Mouse (Mus musculus): ENCODE data around the gene Aqp2. TPM values are rescaled to one million over a fixed set of nuclear protein-coding genes. Genes with fewer than 3 reads are reported as not detected.

The Aqp2 gene
- not detected for total RNA-seq (2021)

DNA sequence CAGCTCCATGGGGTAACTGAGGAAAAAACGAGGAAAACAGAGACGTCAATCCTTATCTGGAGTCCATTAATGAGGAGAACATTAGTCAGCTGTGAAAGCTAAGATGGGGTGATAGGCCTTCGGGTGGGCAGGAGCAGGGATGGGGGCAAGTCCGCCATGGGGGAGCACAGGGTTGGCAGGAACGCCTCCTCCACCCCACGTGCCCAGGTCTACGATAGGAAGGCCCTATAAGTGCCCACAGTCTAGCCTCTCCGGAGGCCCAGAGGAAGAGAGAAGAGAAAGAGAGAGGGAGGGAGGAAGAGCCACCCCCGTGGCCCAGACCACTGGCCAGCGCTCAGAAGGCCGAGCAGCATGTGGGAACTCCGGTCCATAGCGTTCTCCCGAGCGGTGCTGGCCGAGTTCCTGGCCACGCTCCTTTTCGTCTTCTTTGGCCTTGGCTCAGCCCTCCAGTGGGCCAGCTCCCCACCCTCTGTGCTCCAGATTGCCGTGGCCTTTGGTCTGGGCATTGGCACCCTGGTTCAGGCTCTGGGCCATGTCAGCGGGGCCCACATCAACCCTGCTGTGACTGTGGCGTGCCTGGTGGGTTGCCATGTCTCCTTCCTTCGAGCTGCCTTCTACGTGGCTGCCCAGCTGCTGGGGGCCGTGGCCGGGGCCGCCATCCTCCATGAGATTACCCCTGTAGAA, at the start of gene Aqp2:
TSS of gene Aqp2 (plus strand) at position 254 of the 684 bp plus-strand sequence.
- no peak for DNase-seq

DNA sequence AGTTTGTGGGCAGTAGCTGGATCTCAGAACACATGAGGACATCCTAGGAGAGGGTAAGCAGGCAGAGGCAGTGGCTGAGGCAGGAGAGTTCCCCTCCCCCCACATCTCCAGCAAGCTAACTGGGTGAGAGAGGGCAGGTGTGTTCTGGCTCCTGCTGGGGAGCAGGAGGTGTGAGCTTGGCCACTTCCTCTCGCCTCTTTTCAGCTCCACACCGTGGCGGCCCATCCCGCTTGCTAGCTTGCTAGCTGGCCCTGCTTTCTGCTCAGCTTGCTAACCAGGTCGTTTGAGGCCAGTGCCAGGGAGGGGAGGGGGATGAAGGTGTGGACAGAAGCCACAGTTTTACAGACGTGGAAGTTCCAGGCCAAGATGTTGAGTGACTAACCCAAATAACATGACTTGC, 47.7 kb upstream of the Aqp2 start:
- no peak for DNase-seq

DNA sequence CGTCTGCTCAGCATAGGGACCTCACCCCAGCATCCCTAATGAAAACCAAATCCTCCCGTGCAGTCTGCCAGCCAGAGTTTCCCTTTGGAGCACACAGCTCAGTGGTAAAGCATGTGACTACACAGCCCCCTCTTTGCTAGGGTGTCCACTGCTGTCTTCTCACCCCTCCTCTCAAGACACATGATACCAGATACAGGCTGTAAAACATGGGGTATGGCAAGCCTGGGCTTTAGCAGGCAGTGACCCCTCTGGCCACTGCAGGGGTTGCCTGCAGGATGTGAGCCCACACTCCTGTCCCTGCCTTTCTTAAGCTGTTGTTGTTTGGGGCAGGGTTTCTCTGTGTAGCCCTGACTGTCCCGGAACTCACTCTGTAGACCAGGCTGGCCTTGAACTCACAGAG, 46.8 kb upstream of the Aqp2 start:
- no peak for DNase-seq

DNA sequence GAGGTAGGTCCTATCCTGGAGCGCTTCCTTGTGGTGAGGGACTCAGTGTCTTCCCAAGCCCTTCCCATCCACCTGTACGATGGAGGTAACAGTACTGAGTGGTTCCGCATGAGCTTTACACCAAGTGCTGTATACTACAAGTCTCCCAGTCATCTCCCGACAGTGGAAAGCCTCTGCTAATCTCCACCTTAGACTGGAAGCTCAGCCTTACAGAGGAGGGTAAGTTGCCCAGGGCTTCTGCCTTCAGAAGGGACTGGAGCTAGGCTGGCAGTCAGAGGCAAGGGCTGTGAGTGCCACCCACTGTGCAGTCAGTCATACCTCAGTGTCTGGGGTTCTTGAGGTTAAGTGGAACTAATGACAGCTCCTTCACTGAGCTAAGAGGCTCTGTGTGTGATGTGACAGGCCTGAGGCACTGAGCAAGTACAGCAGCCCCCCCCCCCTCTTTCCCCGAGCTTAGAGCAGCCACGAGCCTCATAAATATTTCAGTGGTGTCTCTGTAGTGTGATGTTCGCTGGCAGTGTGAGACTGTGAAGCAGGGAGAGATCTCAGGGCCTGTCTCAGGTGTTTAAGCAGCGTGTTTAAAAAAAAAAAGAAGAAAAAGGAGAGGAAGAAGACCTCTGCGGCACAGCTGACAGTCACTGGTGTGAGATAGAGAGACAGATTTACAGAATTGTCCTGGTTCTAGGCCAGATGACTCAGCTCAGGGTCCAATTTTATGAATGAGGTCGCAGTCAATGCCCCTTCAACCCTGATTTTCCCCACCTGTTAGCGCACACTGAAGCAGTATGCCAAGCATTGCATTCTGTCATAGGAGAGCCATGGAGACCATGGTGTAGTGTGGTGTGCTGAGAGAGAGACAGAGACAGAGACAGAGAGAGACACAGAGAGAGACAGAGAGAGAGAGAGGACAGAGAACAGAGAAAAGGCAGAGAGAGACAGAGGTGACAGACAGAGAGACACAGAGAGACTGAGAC, 41.7 kb upstream of the Aqp2 start:
- DNase-seq: no peak

GRCm38 (mm10) chr15:99539891-99540290, 39.0 kb upstream of the Aqp2 start:
- no peak for DNase-seq

GRCm38 (mm10) chr15:99544047-99544446, 34.8 kb upstream of the Aqp2 start:
- no peak for DNase-seq

- peak; percentile 18 for DNase-seq
Measured at GRCm38 (mm10) chr15:99546596-99546995, 32.3 kb upstream of the Aqp2 start.

DNA sequence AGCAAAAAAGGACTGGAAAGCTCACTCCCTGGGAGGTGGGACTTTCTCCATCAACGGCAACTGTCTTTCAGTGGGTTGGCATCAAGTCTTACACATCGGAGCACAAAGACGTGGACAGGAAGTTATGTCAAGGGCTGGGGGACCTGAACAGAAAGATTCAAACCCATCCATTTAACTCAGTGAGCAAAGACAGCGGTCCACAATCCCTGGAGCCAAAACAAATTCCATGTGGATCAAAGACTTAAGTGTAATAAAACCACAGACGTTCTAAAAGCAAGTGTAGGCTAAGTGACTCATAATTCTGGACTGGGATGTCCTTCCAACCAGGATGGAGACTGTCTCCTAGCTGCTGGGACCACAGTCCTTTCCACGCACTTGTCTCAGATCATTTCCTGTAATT, 31.1 kb upstream of the Aqp2 start:
- no peak for DNase-seq

DNA sequence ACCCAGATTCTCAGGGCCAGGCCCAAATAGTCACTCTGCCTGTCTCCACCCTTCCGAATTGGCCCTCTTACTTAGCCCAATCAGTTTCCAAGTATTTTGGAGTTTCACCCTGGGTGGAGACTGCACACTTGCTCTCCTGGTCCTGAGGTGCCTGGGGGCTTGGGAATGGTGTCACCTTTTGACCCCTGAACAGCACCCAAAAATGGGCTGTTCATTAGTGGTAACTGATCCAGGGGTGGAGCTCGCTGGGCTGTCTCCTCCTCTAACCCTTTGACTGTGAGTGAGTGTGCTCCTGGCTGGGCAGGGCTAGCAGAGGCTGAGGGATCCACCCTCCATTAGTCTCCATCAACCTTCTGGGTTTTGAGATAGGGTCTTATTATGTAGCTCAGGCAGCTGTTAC, 29.0 kb upstream of the Aqp2 start:
- no peak for DNase-seq

DNA sequence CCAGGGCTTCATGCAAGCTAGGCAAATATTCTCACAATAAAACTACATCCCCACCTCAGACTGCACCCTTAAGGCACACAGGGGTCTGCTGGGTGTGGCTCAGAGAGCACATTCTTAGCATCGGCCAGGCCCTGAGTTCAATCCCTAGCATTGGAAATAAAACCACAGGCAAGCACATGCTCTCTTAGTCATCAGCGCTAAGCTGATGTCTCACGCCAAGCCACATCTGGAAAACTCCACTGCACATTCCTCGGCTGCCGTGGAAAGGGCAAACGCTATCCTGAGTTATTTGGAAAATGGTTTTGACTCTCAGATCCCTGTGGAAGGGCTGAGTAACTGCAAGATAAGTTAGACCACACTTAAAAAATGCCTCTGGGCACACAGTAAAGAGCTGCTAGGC, 25.1 kb upstream of the Aqp2 start:
- no peak for DNase-seq

GRCm38 (mm10) chr15:99558947-99559346, 19.9 kb upstream of the Aqp2 start:
- DNase-seq: no peak

DNA sequence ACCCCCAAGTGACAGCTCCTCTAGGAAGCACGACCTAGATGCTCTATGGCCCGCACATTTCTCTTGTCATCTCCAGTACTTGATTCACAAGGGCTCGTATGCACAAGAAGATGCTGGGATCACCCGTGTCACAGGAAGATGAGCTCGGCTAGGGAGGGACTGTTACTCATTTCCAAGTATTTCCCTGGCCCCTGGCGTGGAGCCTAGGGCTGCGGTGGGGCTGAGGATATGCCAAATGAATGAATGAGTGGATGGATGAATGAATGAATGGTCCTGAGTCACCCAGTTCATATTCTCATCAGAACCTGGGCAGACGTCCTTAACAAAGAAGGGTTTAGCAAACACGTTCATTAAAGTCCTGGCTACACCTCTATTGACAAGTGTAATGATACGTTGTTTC, 18.6 kb upstream of the Aqp2 start:
- DNase-seq: no peak

DNA sequence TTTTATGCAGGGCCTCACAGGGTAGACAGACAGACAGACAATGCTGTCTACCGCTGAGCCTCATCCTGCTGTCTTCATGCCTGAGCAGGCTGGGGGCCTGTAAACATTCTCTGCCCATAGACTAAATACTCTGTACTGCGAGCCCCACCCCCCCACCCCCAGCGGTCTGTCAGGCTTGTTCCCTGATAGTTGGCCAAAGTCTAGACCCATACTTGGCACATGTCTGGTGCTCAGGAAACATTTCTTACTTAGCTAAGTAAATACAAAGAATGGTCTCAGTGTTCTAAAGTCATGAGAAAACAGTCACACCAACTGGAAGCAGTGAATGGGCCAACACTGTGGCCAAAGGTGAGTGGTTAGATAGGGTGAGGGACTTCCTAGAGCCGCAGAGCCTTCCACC, 11.5 kb upstream of the Aqp2 start:
- no peak for DNase-seq

DNA sequence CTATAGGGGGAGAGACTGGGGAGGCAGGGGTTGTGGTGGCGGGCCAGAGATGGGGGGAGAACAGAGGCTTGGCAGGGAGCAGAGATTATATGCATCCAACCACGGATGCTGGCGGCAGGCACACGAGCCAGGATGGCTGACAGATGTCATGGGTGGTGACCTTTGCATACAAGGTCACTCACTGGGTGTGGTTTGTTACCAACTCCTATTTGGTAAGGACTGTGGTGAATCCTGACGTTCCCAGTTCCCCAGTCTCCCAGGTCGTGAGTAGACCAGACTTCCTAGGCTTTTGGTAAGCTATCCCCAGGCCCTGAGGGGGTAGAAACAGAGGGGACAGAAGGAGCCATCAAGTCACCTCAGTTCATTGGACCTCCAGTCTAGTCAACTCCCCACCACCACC, 10.2 kb upstream of the Aqp2 start:
- no peak for DNase-seq

- no peak for DNase-seq
Measured at GRCm38 (mm10) chr15:99569123-99569522, 9.7 kb upstream of the Aqp2 start.

GRCm38 (mm10) chr15:99583463-99584344, 4.8 kb downstream of the Aqp2 start:
- DNase-seq: peak; percentile 49

DNA sequence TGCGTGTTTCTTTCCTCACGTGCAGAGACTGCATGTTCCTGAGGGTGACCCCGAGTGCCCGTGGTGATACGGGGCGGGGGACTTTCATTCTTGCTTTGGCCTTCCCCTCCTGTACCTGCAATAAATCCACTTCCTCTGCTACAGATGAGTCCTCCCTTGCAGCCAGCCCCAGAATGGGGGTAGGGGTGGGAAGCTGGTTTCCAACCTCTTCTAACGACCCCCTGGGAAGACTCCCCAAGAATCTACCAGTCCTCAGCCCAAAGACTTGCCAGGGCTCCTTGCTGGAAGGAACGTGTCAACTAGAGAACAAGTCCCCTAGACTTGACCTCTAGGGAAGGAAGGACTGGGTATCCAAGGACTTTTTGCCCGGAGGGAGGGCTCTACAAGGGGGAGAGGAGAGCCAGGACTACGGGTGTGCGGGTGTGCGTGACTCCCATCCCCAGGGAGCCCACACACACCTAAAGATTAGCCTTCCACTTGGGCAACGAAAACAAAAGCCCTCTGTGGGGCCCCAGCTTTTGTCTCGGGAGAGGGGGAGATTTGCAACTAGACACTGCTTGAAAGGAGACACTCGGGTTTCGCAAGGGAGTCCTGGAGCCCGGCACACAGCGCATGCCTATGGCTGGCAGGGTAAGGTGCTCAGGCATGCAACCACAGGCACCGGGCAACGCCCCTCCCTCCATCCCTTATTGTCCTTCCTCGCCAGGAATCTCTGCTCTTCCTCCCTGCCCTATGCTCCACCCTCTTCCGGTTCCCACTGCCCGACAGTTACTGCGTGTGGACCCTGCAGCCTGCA, 5.8 kb downstream of the Aqp2 start:
- no peak for DNase-seq

GRCm38 (mm10) chr15:99585741-99586140, 6.9 kb downstream of the Aqp2 start:
- no peak for DNase-seq

GRCm38 (mm10) chr15:99586525-99586924, 7.7 kb downstream of the Aqp2 start:
- no peak for DNase-seq

GRCm38 (mm10) chr15:99589237-99589636, 10.4 kb downstream of the Aqp2 start:
- no peak for DNase-seq

DNA sequence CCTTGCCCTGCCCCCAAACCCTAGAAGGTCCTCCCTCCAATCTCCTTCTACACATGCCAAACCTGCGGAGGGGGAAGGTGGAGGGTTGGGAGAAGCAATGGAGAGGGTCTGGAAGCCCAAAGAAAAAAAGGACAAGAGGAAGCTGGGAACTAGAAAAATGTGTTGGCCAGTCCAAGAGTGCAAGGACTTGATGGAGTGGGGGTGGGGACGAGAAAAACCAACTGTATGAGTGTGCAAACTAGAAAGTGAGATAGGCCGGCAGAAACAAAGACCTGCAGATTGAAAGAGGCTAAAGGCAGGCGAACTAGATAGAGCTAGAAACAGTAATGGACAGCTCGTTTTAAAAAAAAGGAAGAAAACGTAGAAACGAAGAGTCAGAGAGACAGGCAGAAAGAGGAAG, 10.8 kb downstream of the Aqp2 start:
- no peak for DNase-seq
